ENCODE assay signal across 10 mouse cellular contexts in the genomic region with DNA sequence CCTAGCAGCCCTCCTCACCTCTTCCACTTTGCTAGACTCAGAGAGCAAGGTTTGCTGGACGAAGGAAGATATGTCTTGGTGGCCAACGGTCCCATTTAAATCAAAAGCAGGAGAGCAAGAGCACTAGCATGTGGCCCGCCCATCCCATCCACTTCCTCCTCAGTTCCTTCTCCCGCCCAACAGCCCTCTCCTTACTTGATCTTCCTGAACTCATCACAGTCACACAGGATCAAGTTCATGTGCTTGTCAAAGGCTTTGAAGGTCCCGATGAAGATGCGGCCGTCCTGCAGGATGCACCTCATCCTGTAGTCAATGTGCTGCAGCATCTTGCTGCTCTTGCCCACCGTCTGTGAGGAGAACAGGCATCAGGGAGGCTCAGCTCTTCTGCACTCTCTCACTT. TPM values are rescaled to one million over a fixed set of nuclear protein-coding genes. Genes with fewer than 3 reads are reported as not detected.
DNase-seq lines count a peak whose midpoint lies in the region; ATAC-seq and TF ChIP-seq lines count a peak whose summit lies in the region.
"Had no signal": no experiment of that assay in that cellular context is flagged by ENCODE, and none has a peak within 500 bp of the region (broad histone marks: within the 10 kb centered on the region; RNA-seq: fewer than 3 reads in every experiment).

No protein-coding gene starts in this region.

- H3K27me3 ChIP-seq in hindbrain, embryonic 13.5 days: no peaks in the 10 kb centered on the region
- H3K27me3 ChIP-seq in midbrain, embryonic 10.5 days (ENCODE audit: low read depth, poor library complexity, severe bottlenecking): no peaks in the 10 kb centered on the region

- H3K4me3 ChIP-seq in cortical plate, adult 2 months (ENCODE audit: insufficient read depth, low read length): peak overlapping the region; percentile 5; the same call in 1 of the 2 replicates
- H3K4me3 ChIP-seq in hindbrain, embryonic 13.5 days: peak overlapping the region; percentile 99
- peak overlapping the region; percentile 100 for H3K4me3 ChIP-seq in midbrain, embryonic 10.5 days

- peak overlapping the region; percentile 99 for H3K9ac ChIP-seq in hindbrain, embryonic 13.5 days

- DNase-seq in heart, adult 11 months: peak; percentile 89
- DNase-seq in heart, adult 8-10 months (ENCODE audit: low spot score): no peak
- DNase-seq in midbrain, embryonic 10.5 days (ENCODE audit: low spot score): no peak
- no peak for DNase-seq in right cerebral cortex, adult 2 months (ENCODE audit: low spot score in 2 of 2)
- no peak for DNase-seq in cerebellum, adult 8-10 months
- DNase-seq in frontal cortex, adult 2 months (ENCODE audit: extremely low spot score in 1 of 2, low spot score in 1 of 2): no peak

- H3K9me3 ChIP-seq in hindbrain, embryonic 13.5 days: no peaks in the 10 kb centered on the region
- no peaks in the 10 kb centered on the region for H3K9me3 ChIP-seq in midbrain, embryonic 10.5 days (replicated peaks)

- peaks cover 47% of the 10 kb centered on the region for H3K36me3 ChIP-seq in hindbrain, embryonic 13.5 days
- peaks cover 55% of the 10 kb centered on the region for H3K36me3 ChIP-seq in midbrain, embryonic 10.5 days

- no peak for TF ChIP-seq POLR2A in cortical plate, adult 2 months (IDR thresholded peaks at IDR 0.05; ENCODE audit: extremely low read depth, insufficient read depth, low read length)

- peak overlapping the region; percentile 92 for H3K4me2 ChIP-seq in hindbrain, embryonic 13.5 days

- ATAC-seq in hindbrain, embryonic 13.5 days (ENCODE audit: low FRiP score): no peak

- no peak for TF ChIP-seq CTCF in cortical plate, adult 2 months (IDR thresholded peaks at IDR 0.05; ENCODE audit: extremely low read depth, insufficient read depth, low read length)

- H3K27ac ChIP-seq in cortical plate, adult 2 months (ENCODE audit: insufficient read depth, low read length): no peak overlapping the region
- no peak overlapping the region for H3K27ac ChIP-seq in hindbrain, embryonic 13.5 days
- H3K27ac ChIP-seq in midbrain, embryonic 10.5 days (replicated peaks): no peak overlapping the region

- peaks cover 5% of the 10 kb centered on the region for H3K4me1 ChIP-seq in cortical plate, adult 2 months (ENCODE audit: control insufficient read depth, insufficient read depth, low read length)
- H3K4me1 ChIP-seq in hindbrain, embryonic 13.5 days (replicated peaks): peaks cover 27% of the 10 kb centered on the region
- peaks cover 25% of the 10 kb centered on the region for H3K4me1 ChIP-seq in midbrain, embryonic 10.5 days

- WGBS in hindbrain, embryonic 13.5 days: 81% methylated on average over 8 of the region's 8 CpGs
- WGBS in midbrain, embryonic 10.5 days: 86% methylated on average over 8 of the region's 8 CpGs

RNA-seq across cellular contexts. Expression of a gene that starts 2.4 kb away (rescaled TPM):
- 100 to 1,000 TPM; 111 to 128 (median 122) TPM for total RNA-seq in heart, adult 8-10 months (2022)
- 131 and 133 TPM in 2 replicates for polyA plus RNA-seq in cortical plate, adult 2 months (2012; rRNA removed)
- polyA plus RNA-seq in hindbrain, embryonic 13.5 days (2015; fragmentation: Nextera tagmentation; extraction: Ambion mirVana): 373 and 377 TPM in 2 replicates
- polyA plus RNA-seq in midbrain, embryonic 10.5 days (2016; fragmentation: Nextera tagmentation; extraction: Ambion mirVana): 859 and 934 TPM in 2 replicates
- 125 and 136 TPM in 2 replicates for polyA plus RNA-seq in frontal cortex, adult 2 months (2012; rRNA removed)

RNA-seq across cellular contexts. Expression of a gene that starts 18.2 kb away (rescaled TPM):
- not detected for total RNA-seq in heart, adult 8-10 months (2022)
- polyA plus RNA-seq in cortical plate, adult 2 months (2012; rRNA removed): not detected in 2 replicates
- polyA plus RNA-seq in hindbrain, embryonic 13.5 days (2015; fragmentation: Nextera tagmentation; extraction: Ambion mirVana): not detected in 2 replicates
- polyA plus RNA-seq in midbrain, embryonic 10.5 days (2016; fragmentation: Nextera tagmentation; extraction: Ambion mirVana): not detected in 2 replicates
- 0.04 TPM in 1 of 2 replicates, not detected in the other for polyA plus RNA-seq in frontal cortex, adult 2 months (2012; rRNA removed)
- total RNA-seq: common myeloid progenitor, adult 5-6 weeks; liver, adult 2 months had no signal
- polyA plus RNA-seq: liver, adult 2 months had no signal

Comparison
In these comparisons a context has a peak if more than half of its experiments do, and no peak if none do; other contexts are left out.
1. H3K4me3 ChIP-seq: peak in every context shown above with its lines; median percentile 100 in midbrain, embryonic 10.5 days; 99 in hindbrain, embryonic 13.5 days; 5 in cortical plate, adult 2 months.